Mouse (Mus musculus) CH12.LX (cell line): ENCODE results near the gene Scfd2.

ENCODE experiments used
- CTCF ChIP-seq, 2 experiments: IDR thresholded peaks in 1 of 2; conservative IDR thresholded peaks in 1 of 2; 2 replicates each; pipeline ENCODE4 v1.5.1; 2011 to 2012; ENCODE audit warnings: low read depth in 2 of 2, low read length in 2 of 2, improper control_type of control experiment in 1 of 2, inconsistent platforms in 1 of 2, mild to moderate bottlenecking in 1 of 2, moderate library complexity in 1 of 2
- NELFE ChIP-seq: IDR thresholded peaks from 2 replicates; pipeline ENCODE4 v1.6.1; 2011; ENCODE audit warnings: low read depth, low read length, improper control_type of control experiment
- UBTF ChIP-seq: IDR thresholded peaks from 2 replicates; pipeline ENCODE4 v1.6.1; 2012; ENCODE audit warnings: low read depth, mild to moderate bottlenecking, inconsistent platforms, low read length, improper control_type of control experiment, moderate library complexity
- ZC3H11A ChIP-seq: IDR thresholded peaks from 2 replicates; pipeline ENCODE4 v1.6.1; 2012; ENCODE audit warnings: low read depth, mild to moderate bottlenecking, inconsistent platforms, low read length, improper control_type of control experiment

GRCm38 (mm10) chr5:74336780-74337179 is 194.8 kb downstream of the Scfd2 start:
- TF ChIP-seq CTCF (conservative IDR thresholded peaks at IDR 0.05 in 1 of 2, IDR thresholded peaks at IDR 0.05 in 1 of 2; ENCODE audit: low read depth in 2 of 2, low read length in 2 of 2) (no peak), NELFE (no peak), UBTF (no peak), ZC3H11A (no peak)
